14 mouse cellular contexts compared by ENCODE assay signal in the genomic region with DNA sequence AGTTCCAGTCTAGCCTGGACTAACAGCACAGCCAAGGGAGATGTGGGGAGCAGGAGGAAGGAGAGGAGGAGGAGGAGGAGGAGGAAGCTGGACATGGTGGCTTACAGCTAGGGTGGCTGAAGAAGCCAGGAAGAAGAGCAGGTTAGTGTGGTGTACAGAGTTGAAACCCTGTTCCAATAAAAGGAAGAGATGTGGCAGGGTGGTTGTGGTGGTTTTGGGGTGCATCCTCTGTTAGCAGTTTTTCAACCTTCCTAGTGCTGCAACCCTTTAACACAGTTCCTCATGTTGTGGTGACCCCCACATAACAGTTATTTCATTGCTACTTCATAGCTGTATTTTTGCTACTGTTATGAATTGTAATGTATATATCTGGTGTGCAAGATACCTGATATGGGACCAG. TPM values are rescaled to one million over a fixed set of nuclear protein-coding genes. Genes with fewer than 3 reads are reported as not detected.
DNase-seq lines count a peak whose midpoint lies in the region; ATAC-seq and TF ChIP-seq lines count a peak whose summit lies in the region.
"Had no signal": no experiment of that assay in that cellular context is flagged by ENCODE, and none has a peak within 500 bp of the region (broad histone marks: within the 10 kb centered on the region; RNA-seq: fewer than 3 reads in every experiment).

No protein-coding gene starts in this region.

- no peak for TF ChIP-seq POLR2A in olfactory bulb, adult 2 months (IDR thresholded peaks at IDR 0.05; ENCODE audit: insufficient read depth, low read depth, low read length)

- H3K4me1 ChIP-seq in heart, embryonic 10.5 days: peaks cover 15% of the 10 kb centered on the region
- peaks cover 18% of the 10 kb centered on the region for H3K4me1 ChIP-seq in midbrain, embryonic 14.5 days (ENCODE audit: control insufficient read depth, insufficient read depth, low read length)
- peaks cover 26% of the 10 kb centered on the region for H3K4me1 ChIP-seq in midbrain, embryonic 10.5 days
- peaks cover 32% of the 10 kb centered on the region for H3K4me1 ChIP-seq in heart, embryonic 16.5 days (ENCODE audit: control insufficient read depth, insufficient read depth, low read length)
- H3K4me1 ChIP-seq in olfactory bulb, adult 2 months (ENCODE audit: control insufficient read depth, insufficient read depth, low read length): peaks cover 5% of the 10 kb centered on the region

- H3K9ac ChIP-seq in midbrain, embryonic 14.5 days (replicated peaks; ENCODE audit: low read length): no peak overlapping the region
- peak overlapping the region; percentile 36; the same call in 1 of the 2 replicates for H3K9ac ChIP-seq in heart, embryonic 16.5 days (ENCODE audit: low read length)

- no peak for ATAC-seq in midbrain, embryonic 14.5 days (ENCODE audit: low FRiP score, low TSS enrichment)
- ATAC-seq in heart, embryonic 16.5 days (replicated peaks; ENCODE audit: extremely low read depth, insufficient read depth, low FRiP score): no peak

- H3K36me3 ChIP-seq in heart, embryonic 10.5 days: peaks cover 14% of the 10 kb centered on the region
- H3K36me3 ChIP-seq in midbrain, embryonic 14.5 days (ENCODE audit: control insufficient read depth, insufficient read depth, low read length): 0 out of 2 replicates have a peak, but pooled peaks cover 5% of the 10 kb centered on the region
- H3K36me3 ChIP-seq in midbrain, embryonic 10.5 days: peaks cover 9% of the 10 kb centered on the region
- peaks cover 3% of the 10 kb centered on the region; the same call in 1 of the 2 replicates for H3K36me3 ChIP-seq in heart, embryonic 16.5 days (ENCODE audit: control insufficient read depth, insufficient read depth)

- intact Hi-C loops in heart, postnatal 14 days (cut with DNase I): no loop called here

- DNase-seq in heart, embryonic 10.5 days (ENCODE audit: low spot score): no peak
- no peak for DNase-seq in heart, postnatal 14 days
- no peak for DNase-seq in midbrain, embryonic 14.5 days
- DNase-seq in midbrain, embryonic 10.5 days (ENCODE audit: low spot score): no peak
- no peak for DNase-seq in thymus, postnatal 10 days (ENCODE audit: low spot score in 2 of 2)
- DNase-seq in right cerebral cortex, postnatal 10 days (ENCODE audit: low spot score in 2 of 2): no peak
- DNase-seq: adrenal gland, postnatal 10 days; cerebellum, adult 11-12 months; left cerebral cortex, postnatal 4 days had no signal

- TF ChIP-seq CTCF in olfactory bulb, adult 2 months (IDR thresholded peaks at IDR 0.05; ENCODE audit: insufficient read depth, low read depth, low read length): no peak

- H3K9me3 ChIP-seq in heart, embryonic 10.5 days: no peaks in the 10 kb centered on the region
- H3K9me3 ChIP-seq in midbrain, embryonic 14.5 days (ENCODE audit: control insufficient read depth, low read length): no peaks in the 10 kb centered on the region
- no peaks in the 10 kb centered on the region for H3K9me3 ChIP-seq in midbrain, embryonic 10.5 days (replicated peaks)
- no peaks in the 10 kb centered on the region for H3K9me3 ChIP-seq in heart, embryonic 16.5 days (replicated peaks; ENCODE audit: control insufficient read depth, low read length)
- H3K9me3 ChIP-seq: embryonic facial prominence, embryonic 10.5 days had no signal

- 0 out of 2 replicates have a peak overlapping the region, but pooled peaks have one; percentile 8 for H3K4me3 ChIP-seq in heart, embryonic 10.5 days
- no peak overlapping the region for H3K4me3 ChIP-seq in midbrain, embryonic 14.5 days (replicated peaks; ENCODE audit: low read depth, low read length)
- H3K4me3 ChIP-seq in midbrain, embryonic 10.5 days: no peak overlapping the region
- no peak overlapping the region for H3K4me3 ChIP-seq in heart, embryonic 16.5 days (ENCODE audit: low read length)
- H3K4me3 ChIP-seq in olfactory bulb, adult 2 months (ENCODE audit: insufficient read depth, low read depth, low read length): peak overlapping the region; percentile 21
- H3K4me3 ChIP-seq: embryonic facial prominence, embryonic 10.5 days had no signal

- H3K27ac ChIP-seq in heart, embryonic 10.5 days: no peak overlapping the region
- no peak overlapping the region for H3K27ac ChIP-seq in midbrain, embryonic 14.5 days (replicated peaks; ENCODE audit: low read depth, low read length)
- no peak overlapping the region for H3K27ac ChIP-seq in midbrain, embryonic 10.5 days (replicated peaks)
- H3K27ac ChIP-seq in heart, embryonic 16.5 days (ENCODE audit: low read length): no peak overlapping the region
- no peak overlapping the region for H3K27ac ChIP-seq in olfactory bulb, adult 2 months (ENCODE audit: insufficient read depth, low read depth, low read length)
- H3K27ac ChIP-seq: embryonic facial prominence, embryonic 10.5 days; kidney, postnatal 0 days had no signal

- no peaks in the 10 kb centered on the region for H3K27me3 ChIP-seq in heart, embryonic 10.5 days (ENCODE audit: insufficient read depth, poor library complexity, severe bottlenecking)
- H3K27me3 ChIP-seq in midbrain, embryonic 14.5 days (ENCODE audit: control insufficient read depth, insufficient read depth, low read length): no peaks in the 10 kb centered on the region
- H3K27me3 ChIP-seq in midbrain, embryonic 10.5 days (ENCODE audit: low read depth, poor library complexity, severe bottlenecking): no peaks in the 10 kb centered on the region
- H3K27me3 ChIP-seq in heart, embryonic 16.5 days (ENCODE audit: control insufficient read depth, insufficient read depth, low read length): no peaks in the 10 kb centered on the region

- H3K4me2 ChIP-seq in midbrain, embryonic 14.5 days (ENCODE audit: low read length): peak overlapping the region; percentile 4; the same call in 1 of the 2 replicates
- H3K4me2 ChIP-seq in heart, embryonic 16.5 days (ENCODE audit: low read depth, low read length): peak overlapping the region; percentile 40

RNA-seq across cellular contexts. Expression of gene Cox5a, which starts 3.4 kb away (rescaled TPM):
- 911 and 1,292 TPM in 2 replicates for polyA plus RNA-seq in heart, embryonic 10.5 days (2016; fragmentation: Nextera tagmentation; extraction: Ambion mirVana)
- total RNA-seq in heart, postnatal 14 days (2021): 1,000 to 10,000 TPM; 2,287 to 2,318 TPM
- polyA plus RNA-seq in midbrain, embryonic 14.5 days (2014; fragmentation: Nextera tagmentation; extraction: Ambion mirVana): 832 and 924 TPM in 2 replicates
- 705 and 737 TPM in 2 replicates for polyA plus RNA-seq in midbrain, embryonic 10.5 days (2016; fragmentation: Nextera tagmentation; extraction: Ambion mirVana)
- polyA plus RNA-seq in heart, embryonic 16.5 days (2015; fragmentation: Nextera tagmentation; extraction: Ambion mirVana): 1,790 and 1,803 TPM in 2 replicates
- not detected in 2 replicates for polyA plus RNA-seq in olfactory bulb, adult 2 months (2012; ENCODE audit: insufficient read depth, insufficient read length, low replicate concordance, missing spikeins)

RNA-seq across cellular contexts. Expression of gene Fam219b, which starts 12.9 kb away (rescaled TPM):
- polyA plus RNA-seq in heart, embryonic 10.5 days (2016; fragmentation: Nextera tagmentation; extraction: Ambion mirVana): 14.2 and 14.9 TPM in 2 replicates
- 1 to 10 TPM; 5.0 to 5.9 TPM for total RNA-seq in heart, postnatal 14 days (2021)
- 23.8 and 24.1 TPM in 2 replicates for polyA plus RNA-seq in midbrain, embryonic 14.5 days (2014; fragmentation: Nextera tagmentation; extraction: Ambion mirVana)
- polyA plus RNA-seq in midbrain, embryonic 10.5 days (2016; fragmentation: Nextera tagmentation; extraction: Ambion mirVana): 16.8 and 19.4 TPM in 2 replicates
- polyA plus RNA-seq in heart, embryonic 16.5 days (2015; fragmentation: Nextera tagmentation; extraction: Ambion mirVana): 12.7 and 13.4 TPM in 2 replicates
- polyA plus RNA-seq in olfactory bulb, adult 2 months (2012; ENCODE audit: insufficient read depth, insufficient read length, low replicate concordance, missing spikeins): not detected in 2 replicates

RNA-seq across cellular contexts. Expression of gene Rpp25, which starts 20.6 kb away (rescaled TPM):
- 15.0 and 16.5 TPM in 2 replicates for polyA plus RNA-seq in heart, embryonic 10.5 days (2016; fragmentation: Nextera tagmentation; extraction: Ambion mirVana)
- total RNA-seq in heart, postnatal 14 days (2021): 1 to 10 TPM; 1.5 to 1.8 TPM
- 28.1 and 30.7 TPM in 2 replicates for polyA plus RNA-seq in midbrain, embryonic 14.5 days (2014; fragmentation: Nextera tagmentation; extraction: Ambion mirVana)
- polyA plus RNA-seq in midbrain, embryonic 10.5 days (2016; fragmentation: Nextera tagmentation; extraction: Ambion mirVana): 2.5 and 9.3 TPM in 2 replicates
- 11.5 and 15.9 TPM in 2 replicates for polyA plus RNA-seq in heart, embryonic 16.5 days (2015; fragmentation: Nextera tagmentation; extraction: Ambion mirVana)
- polyA plus RNA-seq in olfactory bulb, adult 2 months (2012; ENCODE audit: insufficient read depth, insufficient read length, low replicate concordance, missing spikeins): not detected in 2 replicates
- total RNA-seq: gastrocnemius, adult 8-10 months had no signal

RNA-seq across cellular contexts. Expression of gene Mpi, which starts 28.1 kb away (rescaled TPM):
- 80.6 and 102 TPM in 2 replicates for polyA plus RNA-seq in heart, embryonic 10.5 days (2016; fragmentation: Nextera tagmentation; extraction: Ambion mirVana)
- total RNA-seq in heart, postnatal 14 days (2021): 100 to 1,000 TPM; 162 to 176 TPM
- 53.5 and 56.5 TPM in 2 replicates for polyA plus RNA-seq in midbrain, embryonic 14.5 days (2014; fragmentation: Nextera tagmentation; extraction: Ambion mirVana)
- polyA plus RNA-seq in midbrain, embryonic 10.5 days (2016; fragmentation: Nextera tagmentation; extraction: Ambion mirVana): 64.7 and 74.4 TPM in 2 replicates
- 89.8 and 95.6 TPM in 2 replicates for polyA plus RNA-seq in heart, embryonic 16.5 days (2015; fragmentation: Nextera tagmentation; extraction: Ambion mirVana)
- not detected in 2 replicates for polyA plus RNA-seq in olfactory bulb, adult 2 months (2012; ENCODE audit: insufficient read depth, insufficient read length, low replicate concordance, missing spikeins)

RNA-seq across cellular contexts. Expression of gene Scamp2, which starts 36.3 kb away (rescaled TPM):
- 53.5 and 53.9 TPM in 2 replicates for polyA plus RNA-seq in heart, embryonic 10.5 days (2016; fragmentation: Nextera tagmentation; extraction: Ambion mirVana)
- 10 to 100 TPM; 28.0 to 32.7 TPM for total RNA-seq in heart, postnatal 14 days (2021)
- polyA plus RNA-seq in midbrain, embryonic 14.5 days (2014; fragmentation: Nextera tagmentation; extraction: Ambion mirVana): 48.2 TPM in 2 replicates
- 52.4 and 58.9 TPM in 2 replicates for polyA plus RNA-seq in midbrain, embryonic 10.5 days (2016; fragmentation: Nextera tagmentation; extraction: Ambion mirVana)
- polyA plus RNA-seq in heart, embryonic 16.5 days (2015; fragmentation: Nextera tagmentation; extraction: Ambion mirVana): 52.3 and 53.4 TPM in 2 replicates
- polyA plus RNA-seq in olfactory bulb, adult 2 months (2012; ENCODE audit: insufficient read depth, insufficient read length, low replicate concordance, missing spikeins): not detected in 2 replicates

Comparison
In these comparisons a context has a peak if more than half of its experiments do, and no peak if none do; other contexts are left out.
1. H3K4me3 ChIP-seq: peak in heart, embryonic 10.5 days (single experiment) and olfactory bulb, adult 2 months (single experiment); none in midbrain, embryonic 14.5 days (single experiment), midbrain, embryonic 10.5 days (single experiment) and heart, embryonic 16.5 days (single experiment).